13 mouse cellular contexts compared by ENCODE assay signal in genomic region chr4:155849792-155850451, GRCm38 (mm10). TPM values are rescaled to one million over a fixed set of nuclear protein-coding genes. Genes with fewer than 3 reads are reported as not detected.
DNase-seq lines count a peak whose midpoint lies in the region; ATAC-seq lines count a peak whose summit lies in the region.
"Had no signal": no experiment of that assay in that cellular context is flagged by ENCODE, and none has a peak within 500 bp of the region (broad histone marks: within the 10 kb centered on the region; RNA-seq: fewer than 3 reads in every experiment).

No protein-coding gene starts in this region.

- H3K36me3 ChIP-seq in hindbrain, embryonic 14.5 days (replicated peaks; ENCODE audit: control insufficient read depth, insufficient read depth): peaks cover 9% of the 10 kb centered on the region
- peaks cover 39% of the 10 kb centered on the region for H3K36me3 ChIP-seq in hindbrain, embryonic 10.5 days
- peaks cover 26% of the 10 kb centered on the region for H3K36me3 ChIP-seq in midbrain, embryonic 12.5 days
- H3K36me3 ChIP-seq in midbrain, embryonic 15.5 days (replicated peaks): peaks cover 9% of the 10 kb centered on the region; the same call in 1 of the 2 replicates
- H3K36me3 ChIP-seq in neural tube, embryonic 15.5 days: peaks cover 18% of the 10 kb centered on the region

- H3K4me2 ChIP-seq in hindbrain, embryonic 14.5 days (replicated peaks): peak overlapping the region; percentile 68; the same call in 1 of the 2 replicates
- H3K4me2 ChIP-seq in midbrain, embryonic 12.5 days (replicated peaks): 0 out of 2 replicates have a peak overlapping the region, but pooled peaks have one; percentile 96
- no peak overlapping the region for H3K4me2 ChIP-seq in midbrain, embryonic 15.5 days
- peak overlapping the region; percentile 82; the same call in 1 of the 2 replicates for H3K4me2 ChIP-seq in neural tube, embryonic 15.5 days

- no peak overlapping the region for H3K4me3 ChIP-seq in hindbrain, embryonic 14.5 days (replicated peaks; ENCODE audit: low read length)
- no peak overlapping the region for H3K4me3 ChIP-seq in hindbrain, embryonic 10.5 days
- H3K4me3 ChIP-seq in midbrain, embryonic 12.5 days: no peak overlapping the region
- no peak overlapping the region for H3K4me3 ChIP-seq in midbrain, embryonic 15.5 days
- H3K4me3 ChIP-seq in neural tube, embryonic 15.5 days (replicated peaks): no peak overlapping the region
- H3K4me3 ChIP-seq: heart, embryonic 10.5 days had no signal

- no peaks in the 10 kb centered on the region for H3K9me3 ChIP-seq in hindbrain, embryonic 14.5 days (ENCODE audit: control insufficient read depth, low read length)
- H3K9me3 ChIP-seq in hindbrain, embryonic 10.5 days: no peaks in the 10 kb centered on the region
- H3K9me3 ChIP-seq in midbrain, embryonic 12.5 days: no peaks in the 10 kb centered on the region
- H3K9me3 ChIP-seq in midbrain, embryonic 15.5 days: no peaks in the 10 kb centered on the region
- H3K9me3 ChIP-seq in neural tube, embryonic 15.5 days (replicated peaks): no peaks in the 10 kb centered on the region
- H3K9me3 ChIP-seq: heart, embryonic 10.5 days had no signal

- no peak overlapping the region for H3K27ac ChIP-seq in hindbrain, embryonic 14.5 days
- H3K27ac ChIP-seq in hindbrain, embryonic 10.5 days: no peak overlapping the region
- H3K27ac ChIP-seq in midbrain, embryonic 12.5 days (replicated peaks): no peak overlapping the region
- no peak overlapping the region for H3K27ac ChIP-seq in midbrain, embryonic 15.5 days
- H3K27ac ChIP-seq in neural tube, embryonic 15.5 days (replicated peaks): no peak overlapping the region
- H3K27ac ChIP-seq: heart, embryonic 10.5 days had no signal

- no peak for DNase-seq in hindbrain, embryonic 14.5 days (ENCODE audit: low spot score)
- no peak for DNase-seq in hindbrain, embryonic 10.5 days (ENCODE audit: low spot score)
- peak; percentile 60 to 70 for DNase-seq in kidney, postnatal 25 days
- no peak for DNase-seq in layer of hippocampus, adult 8-10 months (ENCODE audit: low spot score in 2 of 2)
- DNase-seq: adrenal gland, adult 2 months; lung, postnatal 36 days; right cerebral cortex, postnatal 14 days; thymus, postnatal 36 days had no signal

- H3K27me3 ChIP-seq in hindbrain, embryonic 14.5 days (ENCODE audit: control insufficient read depth, insufficient read depth, low read length): no peaks in the 10 kb centered on the region
- H3K27me3 ChIP-seq in hindbrain, embryonic 10.5 days (ENCODE audit: insufficient read depth, poor library complexity, severe bottlenecking): no peaks in the 10 kb centered on the region
- no peaks in the 10 kb centered on the region for H3K27me3 ChIP-seq in midbrain, embryonic 12.5 days
- no peaks in the 10 kb centered on the region for H3K27me3 ChIP-seq in midbrain, embryonic 15.5 days (replicated peaks)
- no peaks in the 10 kb centered on the region for H3K27me3 ChIP-seq in neural tube, embryonic 15.5 days (replicated peaks)
- H3K27me3 ChIP-seq: CH12.LX had no signal

- no peak for ATAC-seq in hindbrain, embryonic 14.5 days (ENCODE audit: low FRiP score)
- ATAC-seq in midbrain, embryonic 12.5 days (ENCODE audit: low FRiP score, low read depth): no peak
- no peak for ATAC-seq in midbrain, embryonic 15.5 days (replicated peaks)
- ATAC-seq in neural tube, embryonic 15.5 days (ENCODE audit: low FRiP score): no peak

- H3K4me1 ChIP-seq in hindbrain, embryonic 14.5 days (replicated peaks; ENCODE audit: control insufficient read depth, insufficient read depth, low read length): peaks cover 32% of the 10 kb centered on the region
- peaks cover 43% of the 10 kb centered on the region for H3K4me1 ChIP-seq in hindbrain, embryonic 10.5 days (replicated peaks)
- H3K4me1 ChIP-seq in midbrain, embryonic 12.5 days: peaks cover 31% of the 10 kb centered on the region
- peaks cover 54% of the 10 kb centered on the region for H3K4me1 ChIP-seq in midbrain, embryonic 15.5 days
- peaks cover 54% of the 10 kb centered on the region for H3K4me1 ChIP-seq in neural tube, embryonic 15.5 days

- no peak overlapping the region for H3K9ac ChIP-seq in hindbrain, embryonic 14.5 days
- H3K9ac ChIP-seq in midbrain, embryonic 12.5 days (replicated peaks): no peak overlapping the region
- no peak overlapping the region for H3K9ac ChIP-seq in midbrain, embryonic 15.5 days
- H3K9ac ChIP-seq in neural tube, embryonic 15.5 days (replicated peaks): no peak overlapping the region

- 97% methylated on average over 3 of the region's 3 CpGs for WGBS in hindbrain, embryonic 14.5 days
- WGBS in hindbrain, embryonic 10.5 days: 95% methylated on average over 3 of the region's 3 CpGs
- 93% methylated on average over 3 of the region's 3 CpGs for WGBS in midbrain, embryonic 12.5 days
- 95% methylated on average over 3 of the region's 3 CpGs for WGBS in midbrain, embryonic 15.5 days
- 91% methylated on average over 3 of the region's 3 CpGs for WGBS in neural tube, embryonic 15.5 days

RNA-seq across cellular contexts. Expression of gene Dvl1, which starts 2.7 kb away (rescaled TPM):
- 13.6 and 15.6 TPM in 2 replicates for polyA plus RNA-seq in hindbrain, embryonic 14.5 days (2014; fragmentation: Nextera tagmentation; extraction: Ambion mirVana)
- polyA plus RNA-seq in hindbrain, embryonic 10.5 days (2016; fragmentation: Nextera tagmentation; extraction: Ambion mirVana): 4.3 and 5.1 TPM in 2 replicates
- 8.4 and 9.8 TPM in 2 replicates for polyA plus RNA-seq in midbrain, embryonic 12.5 days (2016; fragmentation: Nextera tagmentation; extraction: Ambion mirVana)
- 30.9 and 37.0 TPM in 2 replicates for polyA plus RNA-seq in midbrain, embryonic 15.5 days (2015; fragmentation: Nextera tagmentation; extraction: Ambion mirVana)
- polyA plus RNA-seq in neural tube, embryonic 15.5 days (2015; fragmentation: Nextera tagmentation; extraction: Ambion mirVana): 11.5 and 28.6 TPM in 2 replicates
- total RNA-seq in layer of hippocampus, adult 8-10 months (2022): 10 to 100 TPM; 71.0 to 91.3 (median 82.6) TPM

RNA-seq across cellular contexts. Expression of gene Mxra8, which starts 10.4 kb away (rescaled TPM):
- 24.5 and 25.8 TPM in 2 replicates for polyA plus RNA-seq in hindbrain, embryonic 14.5 days (2014; fragmentation: Nextera tagmentation; extraction: Ambion mirVana)
- 56.1 and 56.7 TPM in 2 replicates for polyA plus RNA-seq in hindbrain, embryonic 10.5 days (2016; fragmentation: Nextera tagmentation; extraction: Ambion mirVana)
- polyA plus RNA-seq in midbrain, embryonic 12.5 days (2016; fragmentation: Nextera tagmentation; extraction: Ambion mirVana): 31.9 and 36.0 TPM in 2 replicates
- 23.4 and 32.6 TPM in 2 replicates for polyA plus RNA-seq in midbrain, embryonic 15.5 days (2015; fragmentation: Nextera tagmentation; extraction: Ambion mirVana)
- polyA plus RNA-seq in neural tube, embryonic 15.5 days (2015; fragmentation: Nextera tagmentation; extraction: Ambion mirVana): 28.3 and 35.4 TPM in 2 replicates
- total RNA-seq in layer of hippocampus, adult 8-10 months (2022): 10 to 100 TPM in 2 of 4 experiments, 1 to 10 TPM in 2; 7.4 to 10.9 (median 9.6) TPM

RNA-seq across cellular contexts. Expression of gene Tas1r3, which starts 13.2 kb away (rescaled TPM):
- polyA plus RNA-seq in hindbrain, embryonic 14.5 days (2014; fragmentation: Nextera tagmentation; extraction: Ambion mirVana): 0.40 and 0.41 TPM in 2 replicates
- polyA plus RNA-seq in hindbrain, embryonic 10.5 days (2016; fragmentation: Nextera tagmentation; extraction: Ambion mirVana): 0.37 and 0.41 TPM in 2 replicates
- 0.51 and 0.57 TPM in 2 replicates for polyA plus RNA-seq in midbrain, embryonic 12.5 days (2016; fragmentation: Nextera tagmentation; extraction: Ambion mirVana)
- polyA plus RNA-seq in midbrain, embryonic 15.5 days (2015; fragmentation: Nextera tagmentation; extraction: Ambion mirVana): 0.61 and 0.72 TPM in 2 replicates
- polyA plus RNA-seq in neural tube, embryonic 15.5 days (2015; fragmentation: Nextera tagmentation; extraction: Ambion mirVana): 0.36 and 0.46 TPM in 2 replicates
- under 1 TPM; 0.25 to 0.32 (median 0.31) TPM for total RNA-seq in layer of hippocampus, adult 8-10 months (2022)

RNA-seq across cellular contexts. Expression of gene Aurkaip1, which starts 18.9 kb away (rescaled TPM):
- polyA plus RNA-seq in hindbrain, embryonic 14.5 days (2014; fragmentation: Nextera tagmentation; extraction: Ambion mirVana): 114 and 126 TPM in 2 replicates
- polyA plus RNA-seq in hindbrain, embryonic 10.5 days (2016; fragmentation: Nextera tagmentation; extraction: Ambion mirVana): 171 and 186 TPM in 2 replicates
- polyA plus RNA-seq in midbrain, embryonic 12.5 days (2016; fragmentation: Nextera tagmentation; extraction: Ambion mirVana): 130 and 136 TPM in 2 replicates
- polyA plus RNA-seq in midbrain, embryonic 15.5 days (2015; fragmentation: Nextera tagmentation; extraction: Ambion mirVana): 128 and 129 TPM in 2 replicates
- polyA plus RNA-seq in neural tube, embryonic 15.5 days (2015; fragmentation: Nextera tagmentation; extraction: Ambion mirVana): 147 and 152 TPM in 2 replicates
- total RNA-seq in layer of hippocampus, adult 8-10 months (2022): 100 to 1,000 TPM in 1 of 4 experiments, 10 to 100 TPM in 3; 95.2 to 103 (median 97.9) TPM

RNA-seq across cellular contexts. Expression of gene Cptp, which starts 19.3 kb away (rescaled TPM):
- polyA plus RNA-seq in hindbrain, embryonic 14.5 days (2014; fragmentation: Nextera tagmentation; extraction: Ambion mirVana): 33.5 TPM in 2 replicates
- 22.0 and 24.8 TPM in 2 replicates for polyA plus RNA-seq in hindbrain, embryonic 10.5 days (2016; fragmentation: Nextera tagmentation; extraction: Ambion mirVana)
- polyA plus RNA-seq in midbrain, embryonic 12.5 days (2016; fragmentation: Nextera tagmentation; extraction: Ambion mirVana): 21.7 and 23.5 TPM in 2 replicates
- polyA plus RNA-seq in midbrain, embryonic 15.5 days (2015; fragmentation: Nextera tagmentation; extraction: Ambion mirVana): 28.1 and 29.1 TPM in 2 replicates
- 28.0 and 29.0 TPM in 2 replicates for polyA plus RNA-seq in neural tube, embryonic 15.5 days (2015; fragmentation: Nextera tagmentation; extraction: Ambion mirVana)
- 10 to 100 TPM; 27.8 to 41.9 (median 29.5) TPM for total RNA-seq in layer of hippocampus, adult 8-10 months (2022)

Comparison
In these comparisons a context has a peak if more than half of its experiments do, and no peak if none do; other contexts are left out.
1. DNase-seq: peak in kidney, postnatal 25 days (2 of 2); none in hindbrain, embryonic 14.5 days (single experiment), hindbrain, embryonic 10.5 days (single experiment) and layer of hippocampus, adult 8-10 months (0 of 2).